Mouse (Mus musculus) thymus, postnatal 36 days (tissue): ENCODE measurements around the gene Haao.
A peak's percentile ranks its signal among the peaks of the same experiment; 100 is the strongest.
"Not testable (repeated sequence)": the region's sequence is repeated elsewhere in the genome, so short reads cannot be mapped to it uniquely, and the experiment has no call there.

ENCODE experiments used
- DNase-seq, 2 experiments: peaks; one replicate each; pipeline ENCODE4 v3.0.0; 2022; ENCODE audit warnings: mixed read lengths in 2 of 2

Haao gene

GRCm38 (mm10) chr17:83865366-83865765 is 17.6 kb upstream of the Haao start:
- DNase-seq = no peak

- peak; percentile 70 to 74 for DNase-seq
These were observed 14.5 kb upstream of the Haao start for GRCm38 (mm10) chr17:83862134-83862881.

GRCm38 (mm10) chr17:83861444-83862133 is 13.8 kb upstream of the Haao start:
- peak; percentile 95 to 97 for DNase-seq

- DNase-seq = not testable (repeated sequence)
These were observed 13.2 kb upstream of the Haao start for GRCm38 (mm10) chr17:83860968-83861367.

- DNase-seq = no peak
These were observed 12.5 kb upstream of the Haao start for GRCm38 (mm10) chr17:83860224-83860623.

- no peak for DNase-seq
These were observed 11.9 kb upstream of the Haao start for GRCm38 (mm10) chr17:83859639-83860038.

- DNase-seq = no peak
These were observed 10.7 kb upstream of the Haao start for GRCm38 (mm10) chr17:83858413-83858812.

GRCm38 (mm10) chr17:83854284-83854918 is 6.6 kb upstream of the Haao start:
- DNase-seq = peak in 1 of 2 experiments; percentile 32

GRCm38 (mm10) chr17:83853831-83854230 is 6.1 kb upstream of the Haao start:
- DNase-seq = no peak

- no peak for DNase-seq
These were observed 3.1 kb upstream of the Haao start for GRCm38 (mm10) chr17:83850864-83851263.

GRCm38 (mm10) chr17:83850458-83850857 is 2.7 kb upstream of the Haao start:
- DNase-seq = peak; percentile 76 to 86

- no peak for DNase-seq
These were observed 2.0 kb upstream of the Haao start for GRCm38 (mm10) chr17:83849717-83850116.

GRCm38 (mm10) chr17:83849081-83849675 is 1.4 kb upstream of the Haao start:
- no peak for DNase-seq

GRCm38 (mm10) chr17:83848482-83848881 is 719 bp upstream of the Haao start:
- no peak for DNase-seq

GRCm38 (mm10) chr17:83847100-83847499 is 663 bp downstream of the Haao start:
- no peak for DNase-seq

- DNase-seq = no peak
These were observed 1.3 kb downstream of the Haao start for GRCm38 (mm10) chr17:83846301-83847021.

GRCm38 (mm10) chr17:83845538-83845937 is 2.2 kb downstream of the Haao start:
- DNase-seq = no peak

GRCm38 (mm10) chr17:83843780-83844179 is 4.0 kb downstream of the Haao start:
- DNase-seq = no peak

GRCm38 (mm10) chr17:83841011-83841410 is 6.8 kb downstream of the Haao start:
- no peak for DNase-seq

GRCm38 (mm10) chr17:83839132-83839531 is 8.6 kb downstream of the Haao start:
- no peak for DNase-seq

GRCm38 (mm10) chr17:83837659-83838190 is 10.0 kb downstream of the Haao start:
- DNase-seq = no peak

GRCm38 (mm10) chr17:83836048-83836447 is 11.7 kb downstream of the Haao start:
- DNase-seq = no peak
